Mouse (Mus musculus) CD8-positive naive resting alpha-beta T cell, adult 2 months (primary cell): ENCODE results near the gene Catsperg2.
"Not testable (repeated sequence)": the region's sequence is repeated elsewhere in the genome, so short reads cannot be mapped to it uniquely, and the experiment has no call there.

ENCODE experiments used
- DNase-seq, 2 experiments: peaks; one replicate each; pipeline ENCODE4 v3.0.0; 2022; ENCODE audit warnings: low read depth in 2 of 2, low spot score in 2 of 2

The Catsperg2 gene

DNA sequence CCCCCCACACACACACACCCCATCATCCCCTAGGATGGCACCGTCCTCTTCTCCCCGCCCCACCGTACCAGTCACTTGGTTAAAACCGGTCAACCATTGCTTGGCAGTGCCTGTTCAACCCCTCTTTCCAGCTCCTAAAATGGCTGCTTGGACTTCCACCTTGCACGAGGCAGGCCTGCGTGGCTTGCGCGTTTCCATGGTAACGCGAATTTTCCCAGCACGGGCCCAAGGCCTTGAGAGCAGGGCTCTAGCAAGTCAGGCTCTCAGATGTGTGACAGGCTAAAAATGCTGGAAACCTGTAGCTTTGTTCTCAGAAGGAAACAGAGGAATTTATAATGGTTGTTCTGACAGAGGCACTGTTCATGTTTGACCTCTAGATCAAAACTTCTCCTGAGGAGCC is at the start of gene Catsperg2:
Gene Catsperg2, minus strand, starts transcription at position 173 of the 400 bp plus-strand sequence.
- DNase-seq = not testable (repeated sequence)

DNA sequence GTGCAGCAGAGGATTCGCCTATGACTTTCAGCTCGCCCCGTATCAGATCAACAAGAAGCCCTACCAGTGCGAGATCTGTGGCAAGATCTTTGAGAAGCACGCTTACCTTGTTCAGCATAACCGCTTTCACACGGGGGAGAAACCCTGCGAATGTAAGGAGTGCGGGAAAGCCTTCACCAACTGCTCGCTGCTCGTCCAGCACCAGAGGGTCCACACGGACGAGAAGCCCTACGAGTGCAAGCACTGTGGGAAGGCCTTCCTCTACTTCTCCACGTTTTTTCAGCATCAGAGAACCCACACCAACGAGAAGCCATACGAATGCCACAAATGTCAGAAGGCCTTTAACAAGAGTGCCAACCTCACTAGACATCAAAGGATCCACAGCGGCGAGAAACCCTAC is 49.7 kb upstream of the Catsperg2 start:
- DNase-seq = no peak

DNA sequence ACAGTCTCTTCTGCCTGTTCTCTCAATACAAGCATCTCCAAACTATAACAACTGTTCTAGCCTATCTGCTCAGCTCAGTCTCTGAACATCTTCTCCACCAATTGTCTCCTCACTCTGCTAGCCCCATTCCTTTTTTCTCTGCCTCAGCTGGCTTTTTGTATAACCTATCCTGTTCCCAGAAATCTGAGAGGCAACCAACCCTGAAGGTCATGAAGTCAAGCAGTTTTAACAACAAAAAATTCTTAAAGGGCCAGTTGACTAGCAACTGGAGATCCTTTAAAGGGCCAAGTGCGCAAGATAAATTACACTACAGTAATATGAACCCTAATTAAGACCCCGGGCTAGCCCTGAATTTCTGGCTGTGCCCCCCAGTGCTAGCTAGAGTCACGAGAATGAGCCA is 47.5 kb upstream of the Catsperg2 start:
- DNase-seq = no peak

DNA sequence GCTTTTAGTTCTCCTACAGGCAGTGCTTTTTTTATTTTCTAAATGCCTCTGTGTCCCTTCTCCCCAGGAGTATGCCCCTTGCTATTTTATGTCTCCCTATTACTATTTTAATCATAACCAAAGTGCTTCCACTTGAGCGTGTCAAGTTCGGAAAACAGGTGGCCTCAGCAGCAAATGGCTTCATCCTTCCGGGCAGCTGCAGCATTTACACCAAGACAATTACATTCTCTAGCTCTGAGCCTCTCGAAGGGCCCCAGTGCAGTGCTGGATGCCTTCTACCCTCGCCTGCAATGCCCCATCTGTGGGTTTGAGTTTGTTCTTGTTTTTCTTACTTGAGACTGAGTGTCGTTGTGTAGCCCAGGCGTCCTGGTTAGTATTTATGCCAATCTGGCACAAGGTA is 46.7 kb upstream of the Catsperg2 start:
- no peak for DNase-seq

DNA sequence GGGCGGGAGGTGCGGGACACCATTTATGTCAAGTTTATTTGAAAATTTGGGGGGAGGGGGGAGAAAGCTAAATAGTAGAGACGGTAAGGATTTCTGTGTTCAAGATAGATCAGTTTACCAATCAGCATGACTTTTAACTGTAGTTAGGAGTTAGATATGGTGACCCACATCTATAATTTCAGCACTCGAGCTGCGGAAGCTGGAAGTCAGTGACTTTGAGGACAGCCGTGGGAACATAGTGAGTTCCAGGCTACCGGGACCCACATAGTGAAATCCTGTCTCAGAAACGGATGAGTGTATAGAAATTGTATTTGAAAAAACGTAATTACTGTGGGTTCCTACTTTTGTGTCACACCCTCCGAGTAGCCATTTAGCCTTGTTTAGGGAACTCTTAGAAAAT is 42.1 kb upstream of the Catsperg2 start:
- no peak for DNase-seq

DNA sequence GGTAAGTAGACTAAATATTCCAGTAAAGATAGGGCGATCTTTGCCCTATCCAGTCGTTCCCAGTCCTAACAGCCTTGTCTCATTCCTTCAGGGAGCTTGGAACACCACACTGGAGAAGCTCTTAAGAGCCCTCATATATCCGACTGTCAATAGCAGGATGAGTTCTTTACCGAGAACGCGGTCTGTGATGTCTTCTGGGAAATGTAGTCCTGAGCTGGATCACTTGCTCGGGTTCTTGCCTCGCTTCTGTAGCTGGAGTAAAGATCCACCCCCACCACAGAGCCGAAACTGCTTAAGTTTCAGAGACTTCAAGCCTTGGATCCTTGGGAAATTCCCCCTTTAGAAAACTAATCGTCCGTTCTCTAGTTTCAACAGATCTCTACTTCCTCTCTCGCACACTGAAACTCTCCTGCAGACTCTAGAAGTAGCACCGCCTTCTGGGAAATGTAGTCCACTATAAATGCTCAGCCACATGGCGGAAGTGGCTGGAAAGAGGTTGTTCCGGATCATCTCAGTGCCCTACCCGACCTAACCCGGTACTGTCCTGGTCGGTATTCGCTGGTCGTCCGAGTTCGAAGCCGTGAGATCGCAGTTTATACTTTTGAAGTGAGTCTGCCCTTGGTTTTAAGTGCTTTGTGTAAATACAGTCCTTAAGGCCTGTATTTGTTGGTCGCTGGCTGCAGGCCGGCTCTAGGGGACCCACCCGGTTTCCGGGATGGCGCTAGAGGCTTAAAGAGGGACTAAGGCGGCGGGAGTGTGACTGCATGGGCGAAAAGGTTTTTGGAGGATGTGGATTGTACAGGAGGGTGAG is 41.5 kb upstream of the Catsperg2 start, which contains the start of gene Zfp84:
Gene Zfp84, plus strand, starts transcription at position 463 of the 811 bp plus-strand sequence.
- DNase-seq = peak; percentile 82 to 91

DNA sequence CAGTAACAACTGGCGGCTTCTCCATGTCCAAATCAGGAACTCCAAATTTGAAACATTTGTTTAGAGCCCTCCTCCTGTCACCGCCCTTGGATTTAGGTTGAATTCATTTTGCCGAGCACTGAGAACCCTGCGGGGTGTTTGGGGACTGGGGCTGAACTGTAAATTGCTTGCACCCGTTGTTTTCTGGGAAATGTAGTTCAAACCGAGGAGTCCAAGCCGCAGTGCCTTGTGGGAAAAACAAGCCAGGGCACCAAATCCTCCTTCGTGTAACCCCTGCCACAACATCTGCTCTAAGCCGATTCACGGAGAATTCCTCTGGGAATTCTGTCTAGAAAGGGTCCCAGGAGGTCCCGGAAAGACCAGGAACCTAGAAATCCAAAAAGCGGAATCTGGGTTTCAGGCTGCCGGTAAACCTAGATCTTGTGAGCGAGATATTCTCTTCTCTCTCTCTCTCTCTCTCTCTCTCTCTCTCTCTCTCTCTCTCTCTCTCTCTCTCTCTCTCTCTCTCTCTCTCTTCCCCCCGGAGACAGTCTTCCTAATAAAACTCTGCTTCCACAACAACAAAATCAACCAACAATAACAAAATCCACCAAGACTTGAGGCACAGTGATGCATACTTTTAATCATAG is 40.3 kb upstream of the Catsperg2 start:
- DNase-seq = peak; percentile 42 to 63

DNA sequence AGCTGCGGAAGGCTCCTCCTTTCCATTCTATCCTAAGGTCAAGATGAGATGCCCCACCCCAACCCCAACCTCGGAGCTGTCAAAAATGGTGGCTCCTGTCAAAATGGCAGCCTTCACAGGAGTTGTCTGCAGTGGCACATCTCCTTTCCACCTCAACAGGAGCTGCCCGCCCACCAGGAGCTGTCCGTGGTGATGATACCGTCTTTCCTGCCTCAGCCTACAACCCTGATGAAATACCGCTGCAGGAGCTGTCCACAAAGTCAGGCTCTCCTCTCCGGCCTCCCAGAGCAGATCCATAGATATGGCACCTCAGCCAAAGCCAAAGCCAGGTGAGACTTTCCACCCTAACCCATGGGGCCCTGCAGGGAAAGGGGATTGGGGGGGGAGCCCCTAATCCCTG is 37.9 kb upstream of the Catsperg2 start:
- DNase-seq = no peak

DNA sequence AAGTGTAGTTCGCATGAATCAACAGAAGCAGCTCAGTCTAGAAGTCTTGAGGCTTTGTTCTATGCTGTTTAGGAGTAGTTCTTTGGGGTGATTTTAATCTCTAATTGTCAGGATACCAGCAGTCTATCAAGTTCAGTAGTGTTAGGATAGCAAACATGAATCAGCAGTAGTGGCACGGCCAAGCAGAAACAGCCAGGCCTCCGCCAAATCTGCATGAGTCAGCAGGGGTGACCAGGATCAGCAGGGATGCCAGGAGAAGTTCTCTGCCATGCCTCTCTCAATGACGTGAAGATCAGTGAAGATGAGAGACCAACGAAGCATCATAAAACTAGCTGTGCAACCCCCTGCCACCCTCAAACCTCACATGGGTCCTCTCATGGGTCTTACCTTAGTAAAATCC is 33.6 kb upstream of the Catsperg2 start:
- no peak for DNase-seq

DNA sequence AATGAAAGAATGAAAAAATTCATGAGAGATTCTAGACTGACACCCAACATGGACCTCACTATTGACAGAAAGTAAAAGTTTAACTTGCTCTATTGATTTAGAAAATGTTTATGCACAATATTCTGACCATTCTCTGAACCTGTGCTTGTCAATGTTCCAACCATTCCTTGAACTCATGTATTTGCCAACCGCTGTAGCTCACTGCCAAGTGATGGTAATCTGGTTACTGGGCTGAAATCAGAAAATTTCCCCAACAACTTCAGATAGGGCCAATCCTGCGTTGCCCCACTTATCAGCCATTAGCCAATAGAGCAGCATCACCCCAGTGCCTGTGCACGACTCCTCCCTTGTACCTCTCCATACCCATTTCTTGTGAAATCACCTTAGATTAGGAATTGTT is 15.4 kb upstream of the Catsperg2 start:
- DNase-seq = no peak

DNA sequence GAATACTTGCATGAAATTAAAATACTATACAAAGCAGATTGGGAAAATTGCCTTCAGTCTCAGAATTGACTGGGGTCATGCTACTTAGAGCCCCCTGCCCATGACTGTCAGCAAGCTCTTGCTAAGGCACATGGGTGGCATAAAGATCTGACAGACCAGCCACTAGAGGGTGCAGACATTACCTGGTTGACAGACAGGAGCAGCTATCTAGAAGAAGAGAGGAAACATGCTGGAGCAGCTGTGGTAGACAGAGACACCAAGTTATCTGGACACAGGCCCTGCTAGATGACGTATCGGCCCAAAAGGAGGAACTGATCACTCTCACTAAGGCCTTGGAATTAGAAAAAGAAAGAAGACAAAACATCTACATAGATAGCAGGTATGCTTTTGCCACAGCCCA is 1.2 kb upstream of the Catsperg2 start:
- DNase-seq = no peak

DNA sequence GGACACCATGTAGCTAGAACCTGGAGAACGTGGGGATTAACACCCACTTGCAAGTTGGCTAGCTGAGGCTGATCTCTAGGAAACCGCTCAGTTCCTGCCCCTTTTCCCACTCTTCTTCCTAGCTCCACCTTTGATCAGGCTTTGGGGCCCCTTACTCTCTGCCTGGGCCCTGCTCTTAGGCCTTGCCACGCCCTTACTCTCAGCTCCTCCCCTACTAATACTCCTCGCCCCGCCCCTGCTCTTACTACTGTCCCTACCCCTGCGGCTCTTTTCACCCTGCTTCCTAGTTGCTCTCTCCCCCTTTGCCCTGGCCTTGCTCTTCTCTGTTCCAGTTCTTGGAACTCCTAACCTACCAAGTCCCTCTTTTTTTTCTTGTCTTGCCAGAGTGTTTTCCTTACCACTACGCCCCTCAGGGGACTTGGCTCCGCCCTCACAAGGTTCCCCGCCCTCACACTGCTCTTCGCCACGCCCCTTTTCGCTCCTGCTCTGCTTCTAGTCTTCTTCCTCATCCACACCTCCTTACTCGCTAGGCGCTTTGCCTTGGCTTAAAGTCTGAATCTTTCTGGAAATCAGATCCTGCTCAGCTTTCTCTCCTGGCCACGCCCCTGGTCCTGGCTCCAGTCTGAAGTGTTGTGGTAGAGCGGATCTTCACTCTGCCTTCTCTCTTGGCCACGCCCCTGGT is 1.2 kb downstream of the Catsperg2 start:
- not testable (repeated sequence) for DNase-seq

DNA sequence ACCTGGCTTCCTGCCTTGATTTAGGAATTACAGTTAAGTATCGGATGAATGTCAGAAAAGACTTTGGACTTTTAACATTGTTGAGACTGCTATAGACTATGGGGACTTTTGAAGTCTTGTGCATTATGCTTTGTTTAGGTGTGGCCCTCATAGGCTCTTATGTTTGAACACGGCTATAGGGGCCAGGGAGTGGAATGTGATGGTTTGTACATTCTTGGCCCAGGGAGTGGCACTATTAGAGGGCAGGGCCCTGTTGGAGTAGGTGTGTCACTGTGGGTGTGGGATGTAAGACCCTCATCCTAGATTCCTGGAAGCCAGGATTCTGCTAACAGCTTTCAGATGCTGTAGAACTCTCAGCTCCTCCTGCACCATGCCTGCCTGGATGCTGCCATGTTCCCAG is 17.9 kb downstream of the Catsperg2 start:
- not testable (repeated sequence) for DNase-seq

DNA sequence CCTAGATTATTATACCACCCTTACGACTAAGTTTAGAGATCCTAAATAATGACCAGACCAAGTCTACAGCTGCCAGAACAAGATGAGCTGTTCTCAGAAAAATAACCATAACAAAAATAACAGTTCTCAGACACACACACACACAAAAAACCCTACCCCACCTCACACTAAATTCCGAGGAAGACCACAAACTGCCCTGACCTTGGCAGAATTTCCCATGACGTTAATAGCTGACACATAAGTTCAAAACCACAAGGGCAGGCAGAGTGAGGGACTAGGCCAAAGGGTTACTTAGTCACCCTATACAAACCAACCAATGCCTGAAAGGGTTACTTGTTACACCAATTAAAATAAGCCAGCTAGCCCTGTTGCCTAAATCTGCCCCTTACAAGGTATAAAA is 31.6 kb downstream of the Catsperg2 start:
- DNase-seq = not testable (repeated sequence)

DNA sequence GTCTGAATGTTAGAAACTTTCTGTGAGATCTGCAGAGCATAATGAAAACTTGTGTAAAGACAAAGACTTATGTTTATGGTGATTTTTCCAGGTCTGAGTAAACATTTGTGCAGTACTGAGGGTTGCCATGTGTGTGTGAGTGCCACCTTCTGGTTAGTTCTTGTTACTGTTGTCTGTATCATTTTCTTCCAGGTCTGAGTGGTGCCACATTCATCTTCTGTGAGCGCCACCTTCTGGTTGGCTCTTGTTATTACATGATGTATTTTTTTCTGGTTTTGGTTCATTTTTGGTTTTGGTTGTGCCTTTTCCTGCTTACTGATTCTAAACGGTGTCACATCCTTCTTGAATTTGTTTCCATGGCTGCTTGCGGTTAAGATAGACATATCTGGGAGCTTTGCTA is 45.0 kb downstream of the Catsperg2 start:
- no peak for DNase-seq
